11 mouse cellular contexts compared by ENCODE assay signal in the genomic region with DNA sequence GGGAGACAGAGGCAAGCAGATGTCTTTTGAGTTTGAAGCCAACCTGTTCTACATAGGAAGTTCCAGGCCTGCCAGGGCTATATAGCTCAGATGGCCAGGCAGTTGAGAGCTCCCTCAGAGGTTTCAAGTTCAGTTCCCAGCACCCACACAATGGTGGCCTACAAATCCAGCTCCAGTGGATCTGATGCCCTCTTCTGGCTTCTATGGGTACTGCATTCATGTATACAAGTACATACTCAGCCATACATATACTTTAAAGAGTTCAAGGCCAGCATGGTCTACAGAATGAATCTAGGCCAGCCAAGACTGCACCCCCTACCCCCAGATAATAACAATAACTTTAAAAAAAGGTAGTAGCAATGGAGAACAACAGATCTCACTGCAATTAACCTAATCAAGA. TPM values are rescaled to one million over a fixed set of nuclear protein-coding genes. Genes with fewer than 3 reads are reported as not detected.
DNase-seq lines count a peak whose midpoint lies in the region; ATAC-seq and TF ChIP-seq lines count a peak whose summit lies in the region.
"Had no signal": no experiment of that assay in that cellular context is flagged by ENCODE, and none has a peak within 500 bp of the region (broad histone marks: within the 10 kb centered on the region; RNA-seq: fewer than 3 reads in every experiment).

No protein-coding gene starts in this region.

- 0 out of 2 replicates have a peak, but pooled peaks cover 10% of the 10 kb centered on the region for H3K4me1 ChIP-seq in heart, postnatal 0 days (ENCODE audit: control insufficient read depth, insufficient read depth)
- peaks cover 3% of the 10 kb centered on the region for H3K4me1 ChIP-seq in midbrain, embryonic 14.5 days (ENCODE audit: control insufficient read depth, insufficient read depth, low read length)
- no peaks in the 10 kb centered on the region; the same call in 1 of the 2 replicates for H3K4me1 ChIP-seq in midbrain, embryonic 11.5 days (ENCODE audit: control insufficient read depth, insufficient read depth, low read length)
- H3K4me1 ChIP-seq in hindbrain, embryonic 14.5 days (replicated peaks; ENCODE audit: control insufficient read depth, insufficient read depth, low read length), result peaks cover 11% of the 10 kb centered on the region; the same call in 1 of the 2 replicates

- H3K36me3 ChIP-seq in heart, postnatal 0 days (replicated peaks; ENCODE audit: control insufficient read depth, insufficient read depth, low read length), result peaks cover 69% of the 10 kb centered on the region
- H3K36me3 ChIP-seq in midbrain, embryonic 14.5 days (ENCODE audit: control insufficient read depth, insufficient read depth, low read length), result peaks cover 77% of the 10 kb centered on the region
- H3K36me3 ChIP-seq in midbrain, embryonic 11.5 days (ENCODE audit: control insufficient read depth, insufficient read depth, low read length), result peaks cover 18% of the 10 kb centered on the region
- H3K36me3 ChIP-seq in hindbrain, embryonic 14.5 days (replicated peaks; ENCODE audit: control insufficient read depth, insufficient read depth), result peaks cover 91% of the 10 kb centered on the region

- H3K9ac ChIP-seq in heart, postnatal 0 days (replicated peaks; ENCODE audit: low read depth, low read length), result no peak overlapping the region
- no peak overlapping the region for H3K9ac ChIP-seq in midbrain, embryonic 14.5 days (replicated peaks; ENCODE audit: low read length)
- H3K9ac ChIP-seq in midbrain, embryonic 11.5 days (ENCODE audit: low read length), result no peak overlapping the region
- H3K9ac ChIP-seq in hindbrain, embryonic 14.5 days, result no peak overlapping the region

- TF ChIP-seq EP300 in heart, postnatal 0 days (IDR thresholded peaks at IDR 0.05; ENCODE audit: low read depth), result no peak

- no peak for ATAC-seq in heart, postnatal 0 days (ENCODE audit: insufficient read depth, low read depth)
- ATAC-seq in midbrain, embryonic 14.5 days (ENCODE audit: low FRiP score, low TSS enrichment), result no peak
- no peak for ATAC-seq in midbrain, embryonic 11.5 days (ENCODE audit: low FRiP score)
- ATAC-seq in hindbrain, embryonic 14.5 days (ENCODE audit: low FRiP score), result no peak

- no peak for DNase-seq in heart, postnatal 0 days (ENCODE audit: low spot score)
- no peak for DNase-seq in heart, postnatal 4 days
- peak; percentile 56 for DNase-seq in midbrain, embryonic 14.5 days
- DNase-seq in midbrain, embryonic 11.5 days (ENCODE audit: low spot score, missing footprints), result no peak
- peak; percentile 87 for DNase-seq in R1 (ENCODE audit: low read depth, low spot score)
- peak; percentile 69 for DNase-seq in thymus, postnatal 14 days
- no peak for DNase-seq in frontal cortex, postnatal 14 days (ENCODE audit: low spot score in 2 of 2)
- no peak for DNase-seq in hindbrain, embryonic 14.5 days (ENCODE audit: low spot score)
- DNase-seq: cerebellum, adult 9-11 months; kidney, adult 18-20 months had no signal

- H3K27ac ChIP-seq in heart, postnatal 0 days (ENCODE audit: low read depth), result no peak overlapping the region
- no peak overlapping the region for H3K27ac ChIP-seq in midbrain, embryonic 14.5 days (replicated peaks; ENCODE audit: low read depth, low read length)
- H3K27ac ChIP-seq in midbrain, embryonic 11.5 days (ENCODE audit: low read depth, low read length), result no peak overlapping the region
- no peak overlapping the region for H3K27ac ChIP-seq in hindbrain, embryonic 14.5 days
- H3K27ac ChIP-seq: heart, embryonic 10.5 days had no signal

- peak; percentile 27 for TF ChIP-seq CTCF in heart, postnatal 0 days (IDR thresholded peaks at IDR 0.05; ENCODE audit: low read depth)

- H3K4me2 ChIP-seq in heart, postnatal 0 days (ENCODE audit: low read depth, low read length), result no peak overlapping the region
- H3K4me2 ChIP-seq in midbrain, embryonic 14.5 days (ENCODE audit: low read length), result no peak overlapping the region
- no peak overlapping the region for H3K4me2 ChIP-seq in midbrain, embryonic 11.5 days
- H3K4me2 ChIP-seq in hindbrain, embryonic 14.5 days (replicated peaks), result no peak overlapping the region

- H3K9me3 ChIP-seq in heart, postnatal 0 days (replicated peaks; ENCODE audit: control insufficient read depth, low read length), result 0 out of 2 replicates have a peak, but pooled peaks cover 5% of the 10 kb centered on the region
- H3K9me3 ChIP-seq in midbrain, embryonic 14.5 days (ENCODE audit: control insufficient read depth, low read length), result 0 out of 2 replicates have a peak, but pooled peaks cover 3% of the 10 kb centered on the region
- peaks cover 6% of the 10 kb centered on the region; the same call in 1 of the 2 replicates for H3K9me3 ChIP-seq in midbrain, embryonic 11.5 days (ENCODE audit: control insufficient read depth, low read length)
- no peaks in the 10 kb centered on the region for H3K9me3 ChIP-seq in hindbrain, embryonic 14.5 days (ENCODE audit: control insufficient read depth, low read length)

- no peak overlapping the region for H3K4me3 ChIP-seq in heart, postnatal 0 days (ENCODE audit: low read depth, low read length)
- H3K4me3 ChIP-seq in midbrain, embryonic 14.5 days (replicated peaks; ENCODE audit: low read depth, low read length), result no peak overlapping the region
- no peak overlapping the region for H3K4me3 ChIP-seq in midbrain, embryonic 11.5 days (ENCODE audit: low read depth, low read length)
- H3K4me3 ChIP-seq in hindbrain, embryonic 14.5 days (replicated peaks; ENCODE audit: low read length), result no peak overlapping the region
- H3K4me3 ChIP-seq: heart, embryonic 10.5 days had no signal

- H3K27me3 ChIP-seq in heart, postnatal 0 days (ENCODE audit: control insufficient read depth, insufficient read depth, low read length), result no peaks in the 10 kb centered on the region
- H3K27me3 ChIP-seq in midbrain, embryonic 14.5 days (ENCODE audit: control insufficient read depth, insufficient read depth, low read length), result no peaks in the 10 kb centered on the region
- no peaks in the 10 kb centered on the region for H3K27me3 ChIP-seq in midbrain, embryonic 11.5 days (ENCODE audit: control insufficient read depth, insufficient read depth, low read length)
- H3K27me3 ChIP-seq in hindbrain, embryonic 14.5 days (ENCODE audit: control insufficient read depth, insufficient read depth, low read length), result no peaks in the 10 kb centered on the region

RNA-seq across cellular contexts. Expression of gene Srebf1, which starts 27.3 kb away (rescaled TPM):
- total RNA-seq in heart, postnatal 0 days (2014; rRNA removed; ENCODE audit: low replicate concordance), result 77.2 and 81.7 TPM in 2 replicates
- polyA plus RNA-seq in heart, postnatal 0 days (2015; fragmentation: Nextera tagmentation; extraction: Ambion mirVana), result 29.9 and 31.0 TPM in 2 replicates
- total RNA-seq in heart, postnatal 4 days (2021), result 10 to 100 TPM; 35.8 to 50.8 TPM
- polyA plus RNA-seq in midbrain, embryonic 14.5 days (2014; fragmentation: Nextera tagmentation; extraction: Ambion mirVana), result 34.5 and 35.2 TPM in 2 replicates
- 38.3 and 41.1 TPM in 2 replicates for polyA plus RNA-seq in midbrain, embryonic 11.5 days (2014; fragmentation: Nextera tagmentation; extraction: Ambion mirVana)
- 37.3 and 40.3 TPM in 2 replicates for polyA plus RNA-seq in hindbrain, embryonic 14.5 days (2014; fragmentation: Nextera tagmentation; extraction: Ambion mirVana)

Comparison
In these comparisons a context has a peak if more than half of its experiments do, and no peak if none do; other contexts are left out.
1. DNase-seq: peak in midbrain, embryonic 14.5 days (single experiment), R1 (single experiment) and thymus, postnatal 14 days (single experiment); none in heart, postnatal 0 days (single experiment), heart, postnatal 4 days (single experiment), midbrain, embryonic 11.5 days (single experiment), frontal cortex, postnatal 14 days (0 of 2) and hindbrain, embryonic 14.5 days (single experiment).